Mouse (Mus musculus) adrenal gland (tissue): ENCODE measurements around the gene Msi2.

Experiments
- intact Hi-C: fragments of 180-260 bp; cut with DNase I; formaldehyde crosslinking; loops from one replicate; pipeline ENCODE4 v1.15.1; 2025
- long read RNA-seq, 2 experiments: library from polyadenylated mRNA; unstranded; transcript quantifications; one replicate each; pipeline ENCODE4 v2.0.0; 2020; ENCODE audit warnings: borderline replicate concordance in 1 of 2; ENCODE audit not compliant: insufficient replicate concordance in 1 of 2

Gene Msi2
- long read RNA-seq, experiment 1, partial matches to known transcripts = 4 of 33 reads
- long read RNA-seq, experiment 1, other reads (novel, unspliced or antisense) = 27 of 33 reads
- long read RNA-seq, experiment 2, full-length matches to known transcripts = 2 of 52 reads
- long read RNA-seq, experiment 2, partial matches to known transcripts = 0 of 52 reads
- long read RNA-seq, experiment 2, other reads (novel, unspliced or antisense) = 50 of 52 reads

DNA sequence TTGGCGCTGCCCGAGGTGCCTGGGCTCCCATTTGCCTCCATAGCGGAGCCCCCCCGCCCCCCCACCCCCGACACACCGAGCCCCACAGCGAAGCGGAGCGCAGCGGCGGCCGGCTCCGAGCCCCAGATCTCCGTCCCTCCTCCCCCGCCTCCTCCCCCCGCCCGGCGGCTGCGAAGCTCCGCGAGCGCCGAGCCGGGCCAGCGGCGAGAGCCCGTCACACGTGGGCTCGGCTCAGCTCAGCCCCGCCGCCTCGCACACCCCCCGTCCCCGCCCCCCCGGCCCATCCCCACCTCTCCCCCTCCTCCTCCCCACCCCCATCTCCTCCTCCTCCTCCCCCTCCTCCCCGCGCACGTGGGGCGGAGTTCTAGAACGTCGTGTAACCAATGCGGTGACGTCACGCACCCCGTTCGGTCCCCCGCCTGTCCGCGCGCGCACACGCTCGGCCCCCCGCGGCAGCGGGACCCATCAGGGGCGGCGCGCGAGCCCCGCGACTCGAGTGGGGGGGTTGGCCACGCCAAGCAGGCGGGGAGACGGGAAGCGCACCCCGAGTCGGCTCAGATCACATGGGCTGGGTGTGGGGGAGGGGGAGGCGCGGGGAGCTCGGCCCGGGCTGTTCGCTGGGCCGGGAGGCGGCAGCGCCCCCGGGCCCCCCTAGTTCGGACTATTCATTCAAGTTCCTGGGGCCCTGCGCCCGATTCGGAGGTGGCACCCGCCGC, at the start of gene Msi2:
Gene Msi2, minus strand, starts transcription at position 464 of the 716 bp plus-strand sequence.
- intact Hi-C loops = no loop called here

DNA sequence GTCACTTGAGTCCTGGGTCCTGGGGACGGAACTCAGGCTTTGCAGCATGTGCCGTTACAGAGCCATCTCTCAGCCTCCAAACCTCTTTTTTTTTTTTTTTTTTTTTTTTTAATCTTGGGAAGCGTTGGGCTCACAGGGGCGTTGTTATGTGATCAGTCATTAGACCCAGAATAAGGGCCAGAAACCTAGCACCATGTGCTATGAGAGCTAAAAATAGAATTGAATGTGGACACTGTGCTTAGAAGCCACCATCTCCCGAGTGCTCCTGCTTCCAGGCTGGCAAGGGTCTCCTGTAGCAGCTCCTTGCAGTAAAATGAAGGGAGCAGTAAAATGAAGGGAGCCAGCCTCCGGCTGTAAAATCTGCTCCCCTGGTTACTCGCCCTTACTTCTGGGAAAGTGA, 47.3 kb upstream of the Msi2 start:
- intact Hi-C loops = no loop called here

DNA sequence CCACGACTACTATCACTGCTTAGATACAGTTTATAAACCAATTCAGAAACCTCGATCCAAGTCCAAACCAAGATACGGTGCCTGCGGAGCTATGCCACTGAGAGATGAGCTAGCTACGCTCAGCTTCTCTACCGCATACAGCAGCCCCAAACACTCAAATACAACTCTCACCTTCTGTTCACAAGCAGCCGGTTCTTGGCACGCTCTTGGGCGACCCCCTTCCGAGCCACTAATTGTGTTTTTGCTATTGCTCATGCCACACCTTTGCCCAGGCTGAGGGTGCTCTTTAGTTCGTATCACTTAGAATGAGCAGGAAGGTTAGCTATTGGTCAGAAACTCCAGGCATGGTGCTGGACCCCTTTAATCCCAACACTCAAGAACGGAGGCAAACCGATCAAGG, 45.1 kb upstream of the Msi2 start:
- intact Hi-C loops = no loop called here

- intact Hi-C loops = no loop called here
These were observed 41.2 kb upstream of the Msi2 start for GRCm38 (mm10) chr11:88759501-88759900.

DNA sequence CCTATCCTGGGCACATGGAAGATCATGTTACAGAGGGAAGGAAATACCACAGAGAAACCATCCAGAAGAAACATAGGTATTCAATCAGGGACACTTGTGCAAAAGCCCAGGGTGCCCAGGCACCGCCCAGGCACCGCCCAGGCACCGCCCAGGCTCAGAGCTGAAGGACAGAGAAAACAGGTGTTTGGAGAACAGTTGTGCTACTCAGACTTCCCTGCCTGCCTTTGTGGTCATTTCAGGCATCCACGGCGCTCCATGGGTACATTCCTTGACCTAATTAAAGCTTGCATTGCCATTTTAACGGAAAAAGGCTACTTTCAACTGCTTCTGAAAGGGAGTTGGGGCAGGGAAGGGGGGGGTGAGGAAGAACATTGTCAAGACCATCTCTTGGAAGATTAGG, 40.1 kb upstream of the Msi2 start:
- intact Hi-C loops = no loop called here

- intact Hi-C loops = loop anchor here (5.0 kb wide), 1 partner anchor 62 kb away; no protein-coding TSS in a partner anchor
These were observed 27.0 kb upstream of the Msi2 start for GRCm38 (mm10) chr11:88745306-88745705.

DNA sequence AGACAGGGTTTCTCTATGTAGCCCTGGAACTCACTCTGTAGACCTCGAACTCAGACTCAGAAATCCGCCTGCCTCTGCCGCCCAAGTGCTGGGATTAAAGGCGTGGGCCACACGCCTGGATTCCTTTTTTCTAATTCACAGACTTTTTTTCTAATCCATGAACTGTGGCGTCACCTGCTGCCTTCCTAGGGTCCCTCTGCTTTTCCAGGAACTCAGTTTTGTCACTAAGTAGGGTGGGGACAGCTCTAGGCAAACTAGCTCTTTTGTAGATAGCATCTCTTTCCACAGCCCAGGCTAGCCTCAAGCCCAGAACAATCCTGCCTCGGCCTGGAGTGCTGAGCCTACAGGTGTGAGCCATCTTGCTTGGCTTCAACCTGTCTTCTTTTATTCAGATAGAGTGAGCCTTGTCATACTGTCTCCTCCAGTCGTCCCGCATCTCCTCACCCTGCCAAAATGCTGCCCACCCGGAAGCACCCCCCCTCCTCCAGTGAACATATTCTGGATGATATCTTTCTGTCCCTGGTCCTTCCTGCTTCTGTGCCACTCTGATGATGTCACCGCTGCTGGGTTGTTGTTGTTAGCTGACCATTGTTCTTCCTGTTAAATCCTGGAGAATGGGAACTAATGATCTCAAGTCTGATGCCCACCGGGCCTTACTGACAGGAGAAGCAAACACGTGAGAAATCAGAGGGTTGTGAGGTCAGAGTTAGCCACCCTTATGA, 21.4 kb upstream of the Msi2 start:
- intact Hi-C loops = loop anchor here (10.0 kb wide), 1 partner anchor 295 kb away; no protein-coding TSS in a partner anchor

DNA sequence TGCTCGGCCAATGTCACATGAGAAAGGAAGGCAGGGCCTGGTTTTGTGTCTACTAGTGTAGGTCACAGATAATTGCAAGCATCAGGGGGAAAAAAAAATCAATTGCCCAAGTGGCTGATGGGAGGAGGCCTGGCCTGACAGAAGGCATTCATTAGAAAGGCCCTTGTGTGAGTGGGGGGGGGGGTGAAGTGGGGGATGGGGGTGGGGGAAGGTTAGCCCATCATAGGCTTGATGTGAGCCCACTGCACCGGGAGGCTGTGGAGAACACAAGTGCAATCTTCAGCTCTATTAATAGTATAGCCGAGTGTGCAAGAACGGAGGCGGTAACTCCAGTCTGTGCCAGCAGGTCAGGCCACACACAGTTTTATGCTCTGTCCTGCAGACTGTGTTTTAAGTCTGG, 11.1 kb upstream of the Msi2 start:
- intact Hi-C loops = loop anchor here (5.0 to 10.0 kb wide), 3 partner anchors 177 to 477 kb away; partner anchors contain the start of gene Ccdc182

- intact Hi-C loops = loop anchor here (5.0 to 10.0 kb wide), 3 partner anchors 176 to 476 kb away; partner anchors contain the start of gene Ccdc182
These were observed 10.2 kb upstream of the Msi2 start for GRCm38 (mm10) chr11:88728508-88728890.

DNA sequence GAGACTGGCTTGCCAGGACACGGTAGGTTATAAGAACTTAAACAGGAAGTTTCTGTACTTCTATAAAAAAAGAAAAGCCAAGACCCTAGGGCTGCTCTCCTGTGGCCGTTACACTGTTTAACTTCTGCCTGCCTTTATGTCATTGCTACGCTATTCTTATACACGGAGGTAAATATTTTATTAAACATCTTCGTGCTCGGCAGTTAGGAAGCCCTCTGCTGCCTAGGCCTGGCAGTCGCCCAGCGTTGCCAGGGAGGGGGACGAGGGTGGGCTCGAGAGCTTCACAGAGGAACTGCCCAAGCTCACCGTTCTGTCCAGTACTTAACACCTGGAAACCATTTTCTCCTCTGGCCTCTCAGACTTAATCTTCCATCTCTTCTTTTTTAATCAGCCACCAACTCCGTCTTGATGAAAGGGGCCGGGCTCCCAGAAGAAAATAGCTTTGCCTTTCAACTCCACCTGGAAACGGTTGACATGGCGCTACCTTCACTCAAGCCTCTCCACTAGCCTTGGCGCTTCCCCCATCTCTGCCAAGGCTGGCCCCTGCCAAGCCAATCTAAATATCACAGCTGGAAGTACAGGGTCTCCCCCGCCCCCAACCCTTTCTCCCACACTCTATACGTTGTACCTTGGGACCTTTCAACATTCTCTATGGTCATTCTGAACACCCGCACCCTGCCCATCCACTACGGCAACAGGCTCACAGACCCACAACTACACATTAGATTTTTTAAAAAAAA, 9.6 kb upstream of the Msi2 start:
- intact Hi-C loops = loop anchor here (5.0 to 10.0 kb wide), 3 partner anchors 176 to 476 kb away; partner anchors contain the start of gene Ccdc182

- intact Hi-C loops = loop anchor here (10.0 kb wide), 1 partner anchor 426 kb away; the partner anchor contains the start of gene Ccdc182
These were observed 2.9 kb upstream of the Msi2 start for GRCm38 (mm10) chr11:88721144-88721636.

DNA sequence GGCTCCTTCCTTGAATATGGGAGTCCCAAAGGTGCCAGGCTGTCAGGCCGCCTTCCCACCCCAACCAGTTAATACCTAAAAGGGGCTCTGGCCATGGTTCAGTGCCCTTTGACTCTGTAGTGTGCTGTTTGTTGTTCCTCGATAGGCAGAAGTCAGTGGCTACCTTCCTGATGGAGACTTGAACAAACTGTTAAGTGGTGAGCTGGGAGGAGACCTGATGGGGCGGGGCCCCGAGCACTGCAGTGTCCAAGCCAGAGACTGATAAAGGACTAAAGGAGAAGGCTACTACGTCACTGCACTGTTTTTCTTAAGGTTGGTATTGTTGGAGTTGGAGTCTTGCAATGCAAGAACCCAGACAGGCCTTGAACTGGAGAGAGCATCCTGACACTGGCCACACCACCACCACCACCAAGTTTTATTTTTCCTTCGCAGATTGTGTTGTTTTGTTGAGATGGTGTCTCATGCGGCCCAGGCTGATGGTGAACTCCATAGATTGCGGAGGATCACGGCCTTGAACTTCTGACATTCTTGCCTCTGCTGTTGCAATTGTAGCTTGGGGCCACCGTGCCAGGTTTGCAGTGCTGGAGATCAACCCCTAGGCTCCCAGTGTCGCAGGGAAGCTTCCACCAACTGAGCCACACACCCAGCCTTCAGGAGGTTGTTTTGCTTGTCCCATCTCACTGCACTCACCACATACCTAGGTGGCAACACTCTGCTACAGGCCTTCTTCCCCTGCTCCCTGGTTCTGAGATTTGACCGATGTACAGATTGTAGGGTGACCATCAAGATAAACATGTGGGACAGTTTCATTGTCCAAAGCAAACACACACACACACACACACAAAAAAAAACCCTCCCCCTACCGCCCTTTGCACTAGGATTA, 2.2 kb upstream of the Msi2 start:
- intact Hi-C loops = loop anchor here (10.0 kb wide), 1 partner anchor 426 kb away; the partner anchor contains the start of gene Ccdc182

GRCm38 (mm10) chr11:88719601-88720000, 1.3 kb upstream of the Msi2 start:
- intact Hi-C loops = no loop called here

- intact Hi-C loops = no loop called here
These were observed 668 bp upstream of the Msi2 start for GRCm38 (mm10) chr11:88718766-88719595.

DNA sequence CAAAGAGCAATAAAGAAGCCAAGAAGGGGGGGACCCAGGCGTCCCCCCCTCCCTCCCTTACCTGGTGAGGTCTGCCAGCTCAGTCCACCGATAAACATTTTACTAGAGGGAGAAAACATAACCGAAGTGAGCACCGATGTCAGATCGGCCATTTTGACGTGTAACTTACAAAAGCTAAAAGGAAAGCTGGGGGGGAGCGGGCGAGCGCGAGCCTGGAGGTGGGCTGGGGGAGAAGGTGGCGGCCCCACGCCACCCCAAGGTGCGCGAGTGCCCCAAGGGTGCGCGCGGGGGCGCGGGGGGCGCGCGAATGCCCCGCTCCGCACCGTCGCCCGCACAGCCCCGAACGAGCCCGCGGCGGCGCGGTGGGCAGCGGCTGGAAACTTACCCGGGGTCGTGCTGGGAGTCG, 666 bp downstream of the Msi2 start:
- intact Hi-C loops = no loop called here

GRCm38 (mm10) chr11:88717016-88717643, 1.2 kb downstream of the Msi2 start:
- intact Hi-C loops = no loop called here

GRCm38 (mm10) chr11:88716061-88716994, 2.0 kb downstream of the Msi2 start:
- intact Hi-C loops = no loop called here
